Mouse (Mus musculus): ENCODE measurements around the gene Tdpoz4. TPM values are rescaled to one million over a fixed set of nuclear protein-coding genes. Genes with fewer than 3 reads are reported as not detected.
"Not testable (repeated sequence)": the region's sequence is repeated elsewhere in the genome, so short reads cannot be mapped to it uniquely, and the experiment has no call there.

Gene Tdpoz4
- not detected for polyA plus RNA-seq (2021)

GRCm38 (mm10) chr3:93796098-93796497, at the start of gene Tdpoz4:
Gene Tdpoz4 (plus strand): TSS chr3:93796398.
- in situ Hi-C loops (cut with MboI; ENCODE audit: low pct_unique_long_range_greater_than_20kb); ATAC-seq; CTCF ChIA-PET; DNase-seq (ENCODE audit: low read depth, low spot score); POLR2A ChIA-PET; H3K27me3 ChIP-seq: not testable (repeated sequence)

GRCm38 (mm10) chr3:93754022-93754421, 42.2 kb upstream of the Tdpoz4 start:
- POLR2A ChIA-PET; DNase-seq (ENCODE audit: low read depth, low spot score); ATAC-seq; H3K27me3 ChIP-seq; CTCF ChIA-PET: not testable (repeated sequence)
- in situ Hi-C loops (cut with MboI; ENCODE audit: low pct_unique_long_range_greater_than_20kb), result loop anchor here (25.0 kb wide), 2 partner anchors 608 to 733 kb away; partner anchors contain the start of genes C2cd4d, Celf3, Riiad1 and Rorc

- DNase-seq (ENCODE audit: low read depth, low spot score); POLR2A ChIA-PET: not testable (repeated sequence)
Measured at GRCm38 (mm10) chr3:93772700-93773099, 23.5 kb upstream of the Tdpoz4 start, which contains the start of gene Gm5773. Gene Gm5773 (plus strand): TSS chr3:93773000.

GRCm38 (mm10) chr3:93813341-93813740, 17.1 kb downstream of the Tdpoz4 start:
- POLR2A ChIA-PET; H3K27me3 ChIP-seq; CTCF ChIA-PET; DNase-seq (ENCODE audit: low read depth, low spot score): not testable (repeated sequence)
- in situ Hi-C loops (cut with MboI; ENCODE audit: low pct_unique_long_range_greater_than_20kb), result loop anchor here (25.0 kb wide), 2 partner anchors 501 to 726 kb away; partner anchors contain the start of gene Hrnr
- ATAC-seq, result peak; percentile 37

More at GRCm38 (mm10) chr3:93772700-93773099, 23.5 kb upstream of the Tdpoz4 start, which contains the start of gene Gm5773:
- H3K27me3 ChIP-seq, ATAC-seq, CTCF ChIA-PET: not testable (repeated sequence)
- in situ Hi-C loops (cut with MboI; ENCODE audit: low pct_unique_long_range_greater_than_20kb), result loop anchor here (25.0 kb wide), 2 partner anchors 590 to 715 kb away; partner anchors contain the start of genes C2cd4d, Celf3, Riiad1 and Rorc

- POLR2A ChIA-PET; in situ Hi-C loops (cut with MboI; ENCODE audit: low pct_unique_long_range_greater_than_20kb); H3K27me3 ChIP-seq; CTCF ChIA-PET; ATAC-seq; DNase-seq (ENCODE audit: low read depth, low spot score): not testable (repeated sequence)
Measured at GRCm38 (mm10) chr3:93825720-93826119, 29.5 kb downstream of the Tdpoz4 start, which contains the start of gene Tdpoz3. Gene Tdpoz3 (plus strand): TSS chr3:93826020.

Other genes starting within 250 kb of the Tdpoz4 start
- 981 TPM for gene S100a10, start 241.3 kb upstream of the Tdpoz4 start, polyA plus RNA-seq (2021)
- gene Tdpoz2, start 143.7 kb upstream of the Tdpoz4 start, polyA plus RNA-seq (2021), result not detected
- gene Tdpoz1, start 120.1 kb upstream of the Tdpoz4 start, polyA plus RNA-seq (2021), result not detected
- gene Gm37596, start 103.3 kb upstream of the Tdpoz4 start, polyA plus RNA-seq (2021), result 0.08 TPM
- not detected for gene Gm5773, start 23.4 kb upstream of the Tdpoz4 start, polyA plus RNA-seq (2021)
- gene Tdpoz3, start 29.6 kb downstream of the Tdpoz4 start, polyA plus RNA-seq (2021), result not detected
- gene Gm9117, start 147.1 kb downstream of the Tdpoz4 start, polyA plus RNA-seq (2021), result not detected
- gene Tdpoz5, start 164.9 kb downstream of the Tdpoz4 start, polyA plus RNA-seq (2021), result not detected

Data from Patski (cell line).